Mouse (Mus musculus): Measurements from ENCODE around the gene Top1. TPM values are rescaled to one million over a fixed set of nuclear protein-coding genes. Genes with fewer than 3 reads are reported as not detected.

Top1 gene
- 118 and 140 TPM in 2 replicates for polyA plus RNA-seq (2014; fragmentation: Nextera tagmentation; extraction: Ambion mirVana)

DNA sequence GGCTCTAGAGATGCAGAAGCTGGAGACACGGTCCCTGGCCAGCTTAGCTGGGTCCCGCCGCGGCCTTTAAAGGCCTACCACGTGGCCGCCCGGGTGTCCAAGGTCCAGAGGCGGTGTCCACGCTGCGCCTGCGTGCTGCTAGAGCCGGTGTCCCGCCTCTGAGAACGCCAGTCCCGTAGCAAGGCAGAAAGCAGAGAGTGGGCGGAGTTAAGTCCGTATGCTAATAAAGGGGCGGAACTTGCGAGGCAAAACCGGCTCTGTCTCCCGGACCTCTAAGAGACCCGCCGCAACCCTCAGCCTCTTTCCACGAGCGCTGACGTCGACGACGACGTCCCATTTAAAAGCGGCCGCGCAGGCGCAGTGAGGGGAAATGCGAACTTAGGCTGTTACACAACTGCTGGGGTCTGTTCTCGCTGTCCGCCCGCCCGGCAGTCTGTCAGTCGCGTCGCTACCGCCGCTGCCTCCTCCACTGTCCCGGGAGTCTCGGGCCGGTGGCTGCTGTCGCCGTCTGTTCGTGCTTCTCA lies at the start of gene Top1:
Top1 (plus strand) TSS at position 275 of the 524 bp plus-strand sequence.
- Histone ChIP-seq H3K27ac (ENCODE audit: low read depth, low read length) (peak within 1 kb of the TSS; percentile 95), H3K36me3 (ENCODE audit: control insufficient read depth, insufficient read depth, low read length) (no peaks in the 10 kb centered on the region; the same call in 1 of the 2 replicates), H3K4me3 (ENCODE audit: low read depth, low read length) (peak within 1 kb of the TSS; percentile 99), H3K27me3 (ENCODE audit: control insufficient read depth, insufficient read depth, low read length) (no peaks in the 10 kb centered on the region), H3K9ac (ENCODE audit: low read length) (peak within 1 kb of the TSS; percentile 100), H3K4me2 (ENCODE audit: low read depth, low read length, severe bottlenecking) (peak within 1 kb of the TSS; percentile 62), H3K9me3 (ENCODE audit: control insufficient read depth, low read length) (no peaks in the 10 kb centered on the region), H3K4me1 (replicated peaks; ENCODE audit: control insufficient read depth, insufficient read depth, low read length) (peaks cover 6% of the 10 kb centered on the region; the same call in 1 of the 2 replicates)
- DNase-seq (ENCODE audit: low spot score) (peak; percentile 99), ATAC-seq (replicated peaks; ENCODE audit: low FRiP score) (peak; percentile 98)
- under 1% methylated on average over 50 of the region's 50 CpGs for whole genome bisulfite sequencing

DNA sequence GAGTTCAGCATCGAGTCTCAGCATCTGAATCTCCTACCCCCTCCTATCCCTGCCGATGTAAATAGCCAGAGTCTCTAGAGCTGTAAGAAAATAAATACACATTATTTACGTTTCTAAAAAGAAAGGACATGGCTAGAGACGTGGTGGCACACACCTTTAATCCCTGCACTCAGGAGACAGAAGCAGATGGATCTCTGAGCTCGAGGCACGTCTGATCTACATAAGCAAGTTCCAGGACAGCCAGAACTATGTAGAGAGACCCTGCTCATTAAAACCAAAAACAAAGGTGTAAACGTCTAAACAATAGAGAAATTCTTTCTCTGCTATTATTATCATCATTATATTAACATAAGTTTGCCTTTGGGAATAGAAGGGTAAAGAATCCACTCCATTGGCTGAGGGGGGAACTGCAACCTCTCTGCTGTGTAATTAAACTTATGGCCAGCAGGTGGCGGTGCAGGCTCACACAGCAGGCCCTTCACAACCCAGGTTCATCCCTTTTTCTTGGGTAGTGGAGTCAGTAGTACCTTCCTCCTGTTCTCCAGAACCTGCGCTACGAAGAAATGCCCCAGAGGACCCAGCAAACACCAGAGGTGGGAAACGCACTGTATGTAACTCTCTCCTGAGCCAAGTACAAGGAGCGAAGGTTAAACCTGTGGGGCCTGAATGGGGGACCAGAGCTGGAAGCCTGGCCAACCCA lies 48.0 kb upstream of the Top1 start:
- Histone ChIP-seq H3K27me3 (ENCODE audit: control insufficient read depth, insufficient read depth, low read length) (no peaks in the 10 kb centered on the region), H3K4me1 (replicated peaks; ENCODE audit: control insufficient read depth, insufficient read depth, low read length) (no peaks in the 10 kb centered on the region), H3K9ac (ENCODE audit: low read length) (no peak overlapping the region), H3K4me2 (ENCODE audit: low read depth, low read length, severe bottlenecking) (no peak overlapping the region), H3K4me3 (ENCODE audit: low read depth, low read length) (no peak overlapping the region), H3K36me3 (ENCODE audit: control insufficient read depth, insufficient read depth, low read length) (no peaks in the 10 kb centered on the region), H3K9me3 (ENCODE audit: control insufficient read depth, low read length) (no peaks in the 10 kb centered on the region), H3K27ac (ENCODE audit: low read depth, low read length) (no peak overlapping the region)
- DNase-seq (ENCODE audit: low spot score) (peak; percentile 87), ATAC-seq (replicated peaks; ENCODE audit: low FRiP score) (peak; percentile 77)
- WGBS, result 35% methylated on average over 12 of the region's 12 CpGs

GRCm38 (mm10) chr2:160601805-160602204 lies 43.9 kb upstream of the Top1 start:
- WGBS, result 100% methylated on average over 1 of the region's 1 CpGs
- no peak overlapping the region for H3K4me3 ChIP-seq (ENCODE audit: low read depth, low read length)
- no peak overlapping the region for H3K27ac ChIP-seq (ENCODE audit: low read depth, low read length)
- no peak overlapping the region for H3K9ac ChIP-seq (ENCODE audit: low read length)
- H3K9me3 ChIP-seq (ENCODE audit: control insufficient read depth, low read length), result no peaks in the 10 kb centered on the region
- H3K27me3 ChIP-seq (ENCODE audit: control insufficient read depth, insufficient read depth, low read length), result no peaks in the 10 kb centered on the region
- no peak overlapping the region for H3K4me2 ChIP-seq (ENCODE audit: low read depth, low read length, severe bottlenecking)
- H3K36me3 ChIP-seq (ENCODE audit: control insufficient read depth, insufficient read depth, low read length), result no peaks in the 10 kb centered on the region
- DNase-seq (ENCODE audit: low spot score) (no peak), ATAC-seq (replicated peaks; ENCODE audit: low FRiP score) (no peak)
- no peaks in the 10 kb centered on the region for H3K4me1 ChIP-seq (replicated peaks; ENCODE audit: control insufficient read depth, insufficient read depth, low read length)

- 81% methylated on average over 10 of the region's 10 CpGs for WGBS
- ATAC-seq (replicated peaks; ENCODE audit: low FRiP score), result 0 out of 2 replicates have a peak, but pooled peaks have one; percentile 30
These were observed 42.3 kb upstream of the Top1 start for GRCm38 (mm10) chr2:160603154-160603933.

GRCm38 (mm10) chr2:160610012-160610411 lies 35.7 kb upstream of the Top1 start:
- DNase-seq (ENCODE audit: low spot score), result no peak
- WGBS, result 68% methylated on average over 2 of the region's 2 CpGs
- no peaks in the 10 kb centered on the region for H3K27me3 ChIP-seq (ENCODE audit: control insufficient read depth, insufficient read depth, low read length)

More at GRCm38 (mm10) chr2:160603154-160603933, 42.3 kb upstream of the Top1 start:
- Histone ChIP-seq H3K9ac (ENCODE audit: low read length) (no peak overlapping the region), H3K4me3 (ENCODE audit: low read depth, low read length) (no peak overlapping the region), H3K27ac (ENCODE audit: low read depth, low read length) (no peak overlapping the region), H3K36me3 (ENCODE audit: control insufficient read depth, insufficient read depth, low read length) (no peaks in the 10 kb centered on the region), H3K27me3 (ENCODE audit: control insufficient read depth, insufficient read depth, low read length) (no peaks in the 10 kb centered on the region), H3K9me3 (ENCODE audit: control insufficient read depth, low read length) (no peaks in the 10 kb centered on the region), H3K4me1 (replicated peaks; ENCODE audit: control insufficient read depth, insufficient read depth, low read length) (no peaks in the 10 kb centered on the region), H3K4me2 (ENCODE audit: low read depth, low read length, severe bottlenecking) (no peak overlapping the region)
- no peak for DNase-seq (ENCODE audit: low spot score)

GRCm38 (mm10) chr2:160613186-160613919 lies 32.3 kb upstream of the Top1 start:
- no peaks in the 10 kb centered on the region for H3K36me3 ChIP-seq (ENCODE audit: control insufficient read depth, insufficient read depth, low read length)
- H3K9me3 ChIP-seq (ENCODE audit: control insufficient read depth, low read length), result no peaks in the 10 kb centered on the region
- H3K4me3 ChIP-seq (ENCODE audit: low read depth, low read length), result no peak overlapping the region
- 84% methylated on average over 5 of the region's 5 CpGs for WGBS
- DNase-seq (ENCODE audit: low spot score), result no peak
- H3K4me2 ChIP-seq (ENCODE audit: low read depth, low read length, severe bottlenecking), result no peak overlapping the region
- ATAC-seq (replicated peaks; ENCODE audit: low FRiP score), result no peak
- H3K9ac ChIP-seq (ENCODE audit: low read length), result no peak overlapping the region
- no peaks in the 10 kb centered on the region for H3K27me3 ChIP-seq (ENCODE audit: control insufficient read depth, insufficient read depth, low read length)
- H3K4me1 ChIP-seq (replicated peaks; ENCODE audit: control insufficient read depth, insufficient read depth, low read length), result no peaks in the 10 kb centered on the region
- no peak overlapping the region for H3K27ac ChIP-seq (ENCODE audit: low read depth, low read length)

More at GRCm38 (mm10) chr2:160610012-160610411, 35.7 kb upstream of the Top1 start:
- H3K4me2 ChIP-seq (ENCODE audit: low read depth, low read length, severe bottlenecking), result no peak overlapping the region
- H3K9me3 ChIP-seq (ENCODE audit: control insufficient read depth, low read length), result no peaks in the 10 kb centered on the region
- no peaks in the 10 kb centered on the region for H3K36me3 ChIP-seq (ENCODE audit: control insufficient read depth, insufficient read depth, low read length)
- H3K4me1 ChIP-seq (replicated peaks; ENCODE audit: control insufficient read depth, insufficient read depth, low read length), result no peaks in the 10 kb centered on the region
- no peak overlapping the region for H3K27ac ChIP-seq (ENCODE audit: low read depth, low read length)
- H3K9ac ChIP-seq (ENCODE audit: low read length), result no peak overlapping the region
- no peak overlapping the region for H3K4me3 ChIP-seq (ENCODE audit: low read depth, low read length)
- no peak for ATAC-seq (replicated peaks; ENCODE audit: low FRiP score)

DNA sequence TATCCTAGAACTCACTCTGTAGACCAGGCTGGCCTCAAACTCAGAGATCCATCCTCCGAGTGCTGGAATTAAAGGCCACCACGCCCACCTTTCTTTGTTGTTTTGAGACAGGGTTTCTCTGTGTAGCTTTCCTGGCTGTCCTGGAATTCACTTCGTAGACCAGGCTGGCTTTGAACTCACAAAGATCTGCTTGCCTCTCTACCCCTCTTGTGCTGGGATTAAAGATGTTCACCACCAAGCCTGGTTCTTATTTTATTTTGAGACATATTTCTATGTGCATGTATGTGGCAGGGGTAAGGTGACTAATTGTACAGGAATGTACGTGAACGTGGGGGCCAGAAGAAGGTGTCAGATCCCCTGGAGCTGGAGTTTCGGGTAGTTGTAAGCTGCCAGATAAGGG lies 27.9 kb upstream of the Top1 start:
- H3K4me1 ChIP-seq (replicated peaks; ENCODE audit: control insufficient read depth, insufficient read depth, low read length), result no peaks in the 10 kb centered on the region
- no peaks in the 10 kb centered on the region for H3K9me3 ChIP-seq (ENCODE audit: control insufficient read depth, low read length)
- H3K4me2 ChIP-seq (ENCODE audit: low read depth, low read length, severe bottlenecking), result no peak overlapping the region
- DNase-seq (ENCODE audit: low spot score), result no peak
- H3K9ac ChIP-seq (ENCODE audit: low read length), result no peak overlapping the region
- no peak overlapping the region for H3K27ac ChIP-seq (ENCODE audit: low read depth, low read length)
- H3K4me3 ChIP-seq (ENCODE audit: low read depth, low read length), result no peak overlapping the region
- 82% methylated on average over 6 of the region's 6 CpGs for WGBS
- H3K36me3 ChIP-seq (ENCODE audit: control insufficient read depth, insufficient read depth, low read length), result no peaks in the 10 kb centered on the region
- no peak for ATAC-seq (replicated peaks; ENCODE audit: low FRiP score)
- no peaks in the 10 kb centered on the region for H3K27me3 ChIP-seq (ENCODE audit: control insufficient read depth, insufficient read depth, low read length)

DNA sequence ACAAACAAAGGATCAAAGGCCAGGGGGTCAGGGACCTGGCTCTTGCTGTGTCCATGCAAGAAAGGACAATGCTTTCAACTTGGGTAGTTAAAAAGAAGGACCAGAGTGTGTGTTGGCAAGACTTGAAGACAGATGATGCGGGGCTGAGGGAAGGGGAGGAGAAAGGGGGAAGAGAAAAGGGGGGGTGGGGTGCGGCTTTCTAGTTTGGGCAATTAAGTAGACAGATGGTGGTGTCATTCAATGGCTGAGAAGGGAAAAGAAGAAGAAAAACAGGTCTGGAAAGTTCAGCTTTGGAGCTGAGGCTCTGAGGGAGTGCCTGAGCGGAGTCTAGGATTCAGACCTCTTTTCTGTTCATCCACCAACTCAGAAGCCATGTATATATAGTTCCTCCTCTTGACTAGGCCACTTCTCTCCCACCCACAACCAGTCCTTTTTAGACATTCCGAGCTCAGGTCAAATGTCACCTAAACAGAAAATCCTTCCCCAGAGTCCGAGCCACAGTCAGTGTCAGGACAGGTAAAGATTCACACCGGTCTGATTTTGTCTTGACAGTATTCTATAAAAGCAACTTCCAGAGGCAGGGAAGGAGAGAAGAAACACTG lies 27.0 kb upstream of the Top1 start:
- Histone ChIP-seq H3K9ac (ENCODE audit: low read length) (no peak overlapping the region), H3K4me2 (ENCODE audit: low read depth, low read length, severe bottlenecking) (no peak overlapping the region), H3K9me3 (ENCODE audit: control insufficient read depth, low read length) (no peaks in the 10 kb centered on the region), H3K27ac (ENCODE audit: low read depth, low read length) (no peak overlapping the region), H3K4me3 (ENCODE audit: low read depth, low read length) (no peak overlapping the region), H3K36me3 (ENCODE audit: control insufficient read depth, insufficient read depth, low read length) (no peaks in the 10 kb centered on the region), H3K4me1 (replicated peaks; ENCODE audit: control insufficient read depth, insufficient read depth, low read length) (no peaks in the 10 kb centered on the region), H3K27me3 (ENCODE audit: control insufficient read depth, insufficient read depth, low read length) (no peaks in the 10 kb centered on the region)
- no peak for ATAC-seq (replicated peaks; ENCODE audit: low FRiP score)
- 69% methylated on average over 6 of the region's 6 CpGs for WGBS
- no peak for DNase-seq (ENCODE audit: low spot score)

All from forebrain, embryonic 11.5 days (tissue).